Mouse (Mus musculus) frontal cortex, postnatal 25 days (tissue): ENCODE measurements around the gene Gm49721.
"Not testable (repeated sequence)": the region's sequence is repeated elsewhere in the genome, so short reads cannot be mapped to it uniquely, and the experiment has no call there.

Experiments used
- DNase-seq, 2 experiments: peaks; one replicate each; pipeline ENCODE4 v3.0.0; 2022; ENCODE audit warnings: low spot score in 2 of 2

The Gm49721 gene

GRCm38 (mm10) chr17:6980144-6980543, 1.4 kb downstream of the Gm49721 start:
- not testable (repeated sequence) for DNase-seq

GRCm38 (mm10) chr17:6986118-6986517, 7.4 kb downstream of the Gm49721 start:
- not testable (repeated sequence) for DNase-seq

- DNase-seq = not testable (repeated sequence)
These were observed 16.8 kb downstream of the Gm49721 start for GRCm38 (mm10) chr17:6995504-6995903.

- DNase-seq = not testable (repeated sequence)
These were observed 18.1 kb downstream of the Gm49721 start for GRCm38 (mm10) chr17:6996826-6997225.

GRCm38 (mm10) chr17:6997778-6998490, 19.2 kb downstream of the Gm49721 start:
- DNase-seq = not testable (repeated sequence)

GRCm38 (mm10) chr17:7001790-7002585, 23.3 kb downstream of the Gm49721 start:
- DNase-seq = not testable (repeated sequence)

GRCm38 (mm10) chr17:7003392-7003791, 24.7 kb downstream of the Gm49721 start:
- DNase-seq = not testable (repeated sequence)

- DNase-seq = not testable (repeated sequence)
These were observed 26.9 kb downstream of the Gm49721 start for GRCm38 (mm10) chr17:7005646-7006045.

- not testable (repeated sequence) for DNase-seq
These were observed 30.2 kb downstream of the Gm49721 start for GRCm38 (mm10) chr17:7008885-7009284.

GRCm38 (mm10) chr17:7009440-7009839, 30.7 kb downstream of the Gm49721 start:
- not testable (repeated sequence) for DNase-seq

- not testable (repeated sequence) for DNase-seq
These were observed 31.2 kb downstream of the Gm49721 start for GRCm38 (mm10) chr17:7009901-7010300.

GRCm38 (mm10) chr17:7014190-7014589, 35.5 kb downstream of the Gm49721 start:
- DNase-seq = not testable (repeated sequence)

- DNase-seq = not testable (repeated sequence)
These were observed 46.6 kb downstream of the Gm49721 start, which contains the start of gene Gm1604a for GRCm38 (mm10) chr17:7025257-7025656. Gm1604a (plus strand) TSS chr17:7025568.

- not testable (repeated sequence) for DNase-seq
These were observed 47.2 kb downstream of the Gm49721 start for GRCm38 (mm10) chr17:7025764-7026346.

- DNase-seq = not testable (repeated sequence)
These were observed 51.5 kb downstream of the Gm49721 start for GRCm38 (mm10) chr17:7030204-7030603.

- not testable (repeated sequence) for DNase-seq
These were observed 52.0 kb downstream of the Gm49721 start for GRCm38 (mm10) chr17:7030622-7031174.

GRCm38 (mm10) chr17:7033192-7034166, 54.8 kb downstream of the Gm49721 start:
- DNase-seq = not testable (repeated sequence)

- DNase-seq = not testable (repeated sequence)
These were observed 90.4 kb downstream of the Gm49721 start for GRCm38 (mm10) chr17:7068997-7069539.

- not testable (repeated sequence) for DNase-seq
These were observed 91.0 kb downstream of the Gm49721 start for GRCm38 (mm10) chr17:7069561-7070240.

GRCm38 (mm10) chr17:7074494-7074893, 95.8 kb downstream of the Gm49721 start:
- peak in 1 of 2 experiments; percentile 21 for DNase-seq
